Mouse (Mus musculus) heart, postnatal 4 days (tissue): Measurements from ENCODE around the gene Wnt6. TPM values are rescaled to one million over a fixed set of nuclear protein-coding genes. Genes with fewer than 3 reads are reported as not detected.
A peak's percentile ranks its signal among the peaks of the same experiment; 100 is the strongest.
"Not testable (repeated sequence)": the region's sequence is repeated elsewhere in the genome, so short reads cannot be mapped to it uniquely, and the experiment has no call there.

Experiments
- DNase-seq: peaks from one replicate; pipeline ENCODE4 v3.0.0; 2021
- total RNA-seq, 2 experiments: library from RNA; stranded (reverse); gene quantifications; 2 replicates each; pipeline ENCODE4 v1.2.3; 2021

Gene Wnt6
- total RNA-seq, 2 experiments from 2014 or later: 0.12 to 0.20 TPM

GRCm38 (mm10) chr1:74806360-74807311 lies 34.9 kb downstream of the Wnt6 start:
- peak; percentile 40 for DNase-seq

- no peak for DNase-seq
These were observed 35.9 kb downstream of the Wnt6 start for GRCm38 (mm10) chr1:74807551-74808071.

GRCm38 (mm10) chr1:74808078-74808477 lies 36.4 kb downstream of the Wnt6 start:
- peak; percentile 96 for DNase-seq

GRCm38 (mm10) chr1:74809007-74809406 lies 37.3 kb downstream of the Wnt6 start:
- DNase-seq: no peak

GRCm38 (mm10) chr1:74814931-74815647 lies 43.4 kb downstream of the Wnt6 start:
- DNase-seq: no peak

- not testable (repeated sequence) for DNase-seq
These were observed 44.3 kb downstream of the Wnt6 start for GRCm38 (mm10) chr1:74815965-74816364.

- peak; percentile 94 for DNase-seq
These were observed 45.0 kb downstream of the Wnt6 start for GRCm38 (mm10) chr1:74816612-74817199.

- DNase-seq: no peak
These were observed 45.5 kb downstream of the Wnt6 start for GRCm38 (mm10) chr1:74817219-74817618.

- DNase-seq: no peak
These were observed 46.8 kb downstream of the Wnt6 start for GRCm38 (mm10) chr1:74818509-74818908.

GRCm38 (mm10) chr1:74823598-74823997 lies 51.9 kb downstream of the Wnt6 start:
- not testable (repeated sequence) for DNase-seq

- no peak for DNase-seq
These were observed 53.0 kb downstream of the Wnt6 start for GRCm38 (mm10) chr1:74824518-74825302.

- DNase-seq: no peak
These were observed 58.4 kb downstream of the Wnt6 start for GRCm38 (mm10) chr1:74830061-74830460.

GRCm38 (mm10) chr1:74833255-74833654 lies 61.6 kb downstream of the Wnt6 start:
- no peak for DNase-seq

Other genes with a start within 250 kb of the Wnt6 start
- gene Plcd4, start 229.0 kb upstream of the Wnt6 start, total RNA-seq: under 1 TPM in 1 of 2 experiments, not detected in 1; 0.18 TPM
- 10 to 100 TPM; 22.2 to 26.0 TPM for gene Usp37, start 227.6 kb upstream of the Wnt6 start, total RNA-seq
- 10 to 100 TPM in 1 of 2 experiments, 1 to 10 TPM in 1; 9.4 to 11.0 TPM for gene Zfp142, start 183.6 kb upstream of the Wnt6 start, total RNA-seq
- 10 to 100 TPM; 21.7 to 22.5 TPM for gene Bcs1l, start 183.6 kb upstream of the Wnt6 start, total RNA-seq
- 10 to 100 TPM; 22.0 to 23.9 TPM for gene Rnf25, start 170.5 kb upstream of the Wnt6 start, total RNA-seq
- 1 to 10 TPM; 1.4 to 2.0 TPM for gene Stk36, start 170.4 kb upstream of the Wnt6 start, total RNA-seq
- gene Ttll4, start 110.1 kb upstream of the Wnt6 start, total RNA-seq: 10 to 100 TPM; 19.7 to 22.1 TPM
- gene Cyp27a1, start 58.3 kb upstream of the Wnt6 start, total RNA-seq: 1 to 10 TPM; 5.4 to 6.3 TPM
- gene Prkag3, start 22.7 kb upstream of the Wnt6 start, total RNA-seq: 1 to 10 TPM; 3.7 to 4.1 TPM
- not detected for gene Wnt10a, start 19.6 kb downstream of the Wnt6 start, total RNA-seq
- gene Cdk5r2, start 83.0 kb downstream of the Wnt6 start, total RNA-seq: not detected
- gene Fev, start 113.5 kb downstream of the Wnt6 start, total RNA-seq: not detected
- gene Cryba2, start 121.3 kb downstream of the Wnt6 start, total RNA-seq: not detected
- not detected for gene Cfap65, start 163.7 kb downstream of the Wnt6 start, total RNA-seq
- under 1 TPM; 0.18 to 0.26 TPM for gene Ihh, start 179.8 kb downstream of the Wnt6 start, total RNA-seq